Mouse (Mus musculus): ENCODE data around the gene Man2b1.

The Man2b1 gene

GRCm38 (mm10) chr8:85074167-85074566, 8.9 kb upstream of the Man2b1 start:
- DNase-seq (ENCODE audit: low read depth) = no peak

GRCm38 (mm10) chr8:85074617-85075016, 8.5 kb upstream of the Man2b1 start:
- no peak for DNase-seq (ENCODE audit: low read depth)

GRCm38 (mm10) chr8:85076001-85076400, 7.1 kb upstream of the Man2b1 start:
- no peak for DNase-seq (ENCODE audit: low read depth)

- peak; percentile 89 for DNase-seq (ENCODE audit: low read depth)
Measured at GRCm38 (mm10) chr8:85076993-85077392, 6.1 kb upstream of the Man2b1 start.

GRCm38 (mm10) chr8:85080214-85080531, 2.9 kb upstream of the Man2b1 start:
- no peak for DNase-seq (ENCODE audit: low read depth)

- DNase-seq (ENCODE audit: low read depth) = peak; percentile 91
Measured at GRCm38 (mm10) chr8:85080532-85081215, 2.4 kb upstream of the Man2b1 start, which contains the start of gene Wdr83os. TSS of gene Wdr83os (plus strand) at chr8:85080740.

GRCm38 (mm10) chr8:85081216-85081555, 1.9 kb upstream of the Man2b1 start, which contains the start of gene Wdr83:
TSS of gene Wdr83 (minus strand) at chr8:85081306.
- DNase-seq (ENCODE audit: low read depth) = peak; percentile 94

GRCm38 (mm10) chr8:85082169-85082568, 901 bp upstream of the Man2b1 start:
- peak; percentile 79 for DNase-seq (ENCODE audit: low read depth)

GRCm38 (mm10) chr8:85084633-85085032, 1.6 kb downstream of the Man2b1 start:
- DNase-seq (ENCODE audit: low read depth) = peak; percentile 66

- peak; percentile 46 for DNase-seq (ENCODE audit: low read depth)
Measured at GRCm38 (mm10) chr8:85086238-85086637, 3.2 kb downstream of the Man2b1 start.

- no peak for DNase-seq (ENCODE audit: low read depth)
Measured at GRCm38 (mm10) chr8:85088771-85089170, 5.7 kb downstream of the Man2b1 start.

- no peak for DNase-seq (ENCODE audit: low read depth)
Measured at GRCm38 (mm10) chr8:85090856-85091255, 7.8 kb downstream of the Man2b1 start.

- no peak for DNase-seq (ENCODE audit: low read depth)
Measured at GRCm38 (mm10) chr8:85091526-85092090, 8.5 kb downstream of the Man2b1 start.

GRCm38 (mm10) chr8:85095051-85095450, 12.0 kb downstream of the Man2b1 start:
- no peak for DNase-seq (ENCODE audit: low read depth)

- DNase-seq (ENCODE audit: low read depth) = no peak
Measured at GRCm38 (mm10) chr8:85095566-85095965, 12.5 kb downstream of the Man2b1 start.

GRCm38 (mm10) chr8:85096196-85096595, 13.1 kb downstream of the Man2b1 start:
- DNase-seq (ENCODE audit: low read depth) = no peak

- DNase-seq (ENCODE audit: low read depth) = no peak
Measured at GRCm38 (mm10) chr8:85096850-85097249, 13.8 kb downstream of the Man2b1 start.

- no peak for DNase-seq (ENCODE audit: low read depth)
Measured at GRCm38 (mm10) chr8:85100076-85100665, 17.1 kb downstream of the Man2b1 start.

- no peak for DNase-seq (ENCODE audit: low read depth)
Measured at GRCm38 (mm10) chr8:85113241-85113640, 30.2 kb downstream of the Man2b1 start.

- no peak for DNase-seq (ENCODE audit: low read depth)
Measured at GRCm38 (mm10) chr8:85115501-85115900, 32.4 kb downstream of the Man2b1 start.

GRCm38 (mm10) chr8:85116984-85117383, 33.9 kb downstream of the Man2b1 start:
- no peak for DNase-seq (ENCODE audit: low read depth)

GRCm38 (mm10) chr8:85119052-85119981, 36.2 kb downstream of the Man2b1 start:
- DNase-seq (ENCODE audit: low read depth) = no peak
